Mouse (Mus musculus): ENCODE results near the gene Thada.

DNA sequence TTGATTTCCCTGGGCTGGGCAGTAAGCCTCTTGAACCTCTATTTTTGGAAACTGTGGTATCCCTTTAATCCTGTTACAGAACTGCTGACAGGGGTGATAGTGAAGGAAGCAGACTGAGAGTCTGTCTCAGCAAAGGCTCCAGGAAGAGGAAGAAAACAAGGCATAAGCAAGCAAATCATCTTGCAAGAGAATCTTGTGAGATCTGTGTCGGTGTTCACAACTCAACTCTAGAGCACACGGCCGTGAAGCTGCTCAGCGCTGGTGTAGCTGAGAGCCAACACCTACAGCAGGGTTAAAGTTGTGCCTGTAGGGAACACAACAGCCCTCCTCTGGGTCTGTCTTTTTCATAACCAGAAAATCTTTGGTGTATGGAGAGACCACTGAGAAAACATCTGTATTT lies 172.8 kb downstream of the Thada start:
- TF ChIP-seq CTCF (conservative IDR thresholded peaks at IDR 0.05; ENCODE audit: insufficient read depth, insufficient read length, low read depth, low read length), result no peak
- no peak for TF ChIP-seq POLR2A (IDR thresholded peaks at IDR 0.05; ENCODE audit: low read depth, low read length)
